Mouse (Mus musculus): ENCODE data around the gene Prox1.

The Prox1 gene

DNA sequence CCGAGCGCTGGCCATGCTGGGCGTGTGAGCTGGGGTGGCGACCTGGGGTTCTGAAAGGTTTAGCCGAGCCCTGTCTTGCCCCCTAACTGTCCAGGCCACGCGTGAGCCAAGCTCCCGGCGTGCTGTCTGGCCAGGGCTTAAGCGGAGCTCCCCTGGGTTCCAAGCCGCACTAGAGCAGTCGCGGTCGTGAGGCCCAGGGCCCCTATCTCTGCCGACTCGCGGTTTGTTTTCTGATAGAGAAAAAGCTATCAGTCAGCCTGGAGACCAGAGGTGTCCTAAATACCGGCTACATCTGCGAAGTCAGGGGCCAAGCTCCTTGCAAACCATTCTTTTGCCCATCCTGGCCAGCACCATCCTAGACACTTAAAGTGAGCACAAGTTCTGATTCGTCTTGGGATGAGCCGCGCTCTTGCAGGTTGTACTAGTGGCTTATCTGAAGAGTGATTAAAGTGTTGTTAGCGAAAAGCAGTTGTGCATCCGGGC lies 2.5 kb upstream of the Prox1 start:
- DNase-seq, result no peak

- DNase-seq, result no peak
These were observed 1.9 kb upstream of the Prox1 start for GRCm38 (mm10) chr1:190172311-190172978.

DNA sequence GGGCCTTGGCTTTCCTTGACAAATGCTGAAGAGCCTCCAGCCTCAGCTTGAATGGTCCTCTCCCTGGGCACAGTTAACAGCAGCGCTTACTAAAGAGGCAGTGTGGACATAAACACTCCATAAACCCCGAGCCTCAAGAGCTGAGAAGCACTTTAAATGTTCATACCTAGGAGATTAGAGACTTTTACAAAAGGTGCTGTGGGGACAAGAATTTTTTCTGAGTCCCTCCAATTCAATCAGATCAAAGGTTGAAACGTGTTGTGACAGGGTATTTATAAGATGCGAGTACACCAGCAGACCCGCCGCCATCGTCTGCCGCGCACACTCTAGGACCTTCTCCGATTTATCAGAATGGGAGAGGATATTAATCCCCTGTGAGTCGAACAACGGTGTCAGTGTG lies 1.2 kb upstream of the Prox1 start:
- no peak for DNase-seq

DNA sequence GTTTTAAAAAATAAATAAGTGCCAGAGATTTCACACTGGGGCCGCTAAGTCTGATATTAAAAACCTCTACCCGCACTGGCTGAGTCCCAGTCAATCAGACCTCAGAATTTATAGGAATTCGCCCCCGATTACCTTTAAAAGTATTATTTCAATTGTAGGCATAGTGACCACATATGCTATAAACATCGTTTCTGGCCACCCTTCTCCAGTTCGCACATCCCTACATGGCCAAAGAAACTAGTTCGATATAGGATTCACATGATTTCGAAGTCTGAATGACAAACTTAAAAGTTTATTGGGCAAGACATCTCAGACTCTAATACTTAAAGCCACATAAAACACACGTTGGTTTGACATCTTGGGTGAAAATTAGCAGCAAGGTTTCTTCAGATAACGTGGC lies 827 bp upstream of the Prox1 start:
- no peak for DNase-seq

DNA sequence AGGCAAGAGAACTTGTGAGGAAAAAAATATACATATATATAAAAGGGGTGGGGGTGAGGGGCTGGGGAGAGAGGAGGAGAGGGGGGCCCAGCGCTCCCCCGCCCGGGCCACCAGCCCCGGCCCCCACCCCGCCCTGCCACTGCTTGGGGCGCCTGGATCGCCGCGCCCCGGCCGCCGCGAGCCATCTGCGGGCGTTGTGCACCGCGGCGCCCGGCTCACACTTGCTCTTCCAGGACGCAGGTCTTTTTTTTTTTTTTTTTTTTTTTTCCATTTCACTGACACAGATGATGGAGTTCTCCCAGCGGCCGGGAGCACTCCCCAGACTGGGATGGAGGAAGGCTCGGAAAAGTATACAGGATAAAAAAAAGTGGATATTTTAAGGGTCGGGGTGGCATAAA lies 304 bp upstream of the Prox1 start:
- DNase-seq, result no peak

GRCm38 (mm10) chr1:190168761-190169671 lies 1.5 kb downstream of the Prox1 start:
- no peak for DNase-seq

DNA sequence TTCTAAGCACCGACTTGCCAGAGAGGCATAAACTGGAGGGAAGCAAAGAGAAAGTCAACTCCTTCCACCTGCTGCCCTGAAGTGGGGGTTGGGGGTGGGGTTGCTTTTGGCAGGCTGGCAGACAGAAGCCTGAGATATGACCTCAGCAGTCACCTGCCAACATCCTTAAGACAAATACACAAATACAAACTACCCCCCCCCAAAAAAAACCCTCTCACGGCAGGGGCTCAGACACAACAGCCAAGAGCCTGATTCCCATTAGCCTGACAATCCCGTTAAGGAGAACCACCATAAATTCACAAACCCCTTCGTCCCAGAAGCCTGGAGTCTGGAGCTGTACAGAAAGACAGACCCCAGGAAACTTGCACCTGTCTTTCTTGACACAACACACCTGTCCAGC lies 2.4 kb downstream of the Prox1 start:
- DNase-seq, result no peak

GRCm38 (mm10) chr1:190167609-190168008 lies 2.9 kb downstream of the Prox1 start:
- DNase-seq, result no peak

DNA sequence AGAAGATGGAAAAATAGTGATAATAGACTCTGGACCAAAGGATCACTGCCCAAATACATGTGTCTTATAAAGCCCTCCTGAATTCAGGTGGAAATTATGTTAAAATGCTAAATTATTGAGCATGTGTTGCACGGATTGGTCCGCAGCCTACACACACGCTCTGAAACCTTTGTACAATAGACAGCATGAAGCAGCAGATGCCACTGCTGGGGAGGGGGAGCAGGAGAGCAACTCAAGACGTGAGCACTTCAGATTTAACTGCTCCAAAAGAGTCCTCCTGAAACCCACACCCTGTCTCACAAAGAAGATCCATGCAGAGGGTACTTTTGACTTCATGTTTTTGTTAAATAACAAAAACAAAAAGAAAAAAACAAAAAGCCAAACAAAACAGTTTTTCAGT lies 5.0 kb downstream of the Prox1 start:
- no peak for DNase-seq

- DNase-seq, result no peak
These were observed 7.0 kb downstream of the Prox1 start for GRCm38 (mm10) chr1:190163471-190163870.

GRCm38 (mm10) chr1:190161708-190162465 lies 8.6 kb downstream of the Prox1 start:
- no peak for DNase-seq

GRCm38 (mm10) chr1:190161288-190161687 lies 9.2 kb downstream of the Prox1 start:
- DNase-seq, result no peak

DNA sequence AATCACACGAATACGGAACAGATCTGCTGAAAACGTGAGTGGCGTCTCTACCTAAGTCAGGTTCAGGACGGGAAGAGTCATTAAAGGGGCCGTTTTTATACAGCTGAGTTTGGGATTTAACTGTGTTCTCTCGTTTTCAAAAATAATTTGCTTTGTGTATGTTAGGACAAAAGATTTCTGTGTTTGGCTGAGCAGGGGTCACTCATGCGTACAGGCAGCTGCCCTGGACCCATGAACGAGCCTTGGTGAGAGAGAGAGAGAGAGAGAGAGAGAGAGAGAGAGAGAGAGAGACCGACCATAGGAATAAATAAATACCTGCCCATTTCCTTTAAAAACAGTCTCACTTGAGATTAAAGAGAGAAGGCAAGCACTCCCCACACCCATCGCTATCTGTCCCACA lies 11.1 kb downstream of the Prox1 start:
- DNase-seq, result no peak

DNA sequence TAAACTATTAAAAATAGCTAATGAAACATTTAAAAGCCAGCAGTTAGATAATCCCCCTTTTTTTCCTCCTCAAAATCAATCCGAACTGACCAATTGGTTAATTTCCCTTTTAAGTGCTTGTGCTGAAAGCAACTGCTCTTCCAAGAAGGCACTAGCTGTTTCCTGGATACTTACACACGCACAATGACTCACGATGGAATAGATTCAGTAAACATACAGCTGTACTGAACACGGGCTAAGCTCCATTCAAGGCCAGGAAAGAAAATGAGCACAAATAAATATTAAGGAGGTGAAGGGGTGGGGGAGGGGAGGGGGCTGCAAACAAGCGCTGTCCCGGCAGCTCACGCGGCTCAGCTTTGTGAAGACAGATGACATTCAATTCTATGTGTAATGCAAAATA lies 14.8 kb downstream of the Prox1 start:
- no peak for DNase-seq

- no peak for DNase-seq
These were observed 15.5 kb downstream of the Prox1 start for GRCm38 (mm10) chr1:190155021-190155420.

DNA sequence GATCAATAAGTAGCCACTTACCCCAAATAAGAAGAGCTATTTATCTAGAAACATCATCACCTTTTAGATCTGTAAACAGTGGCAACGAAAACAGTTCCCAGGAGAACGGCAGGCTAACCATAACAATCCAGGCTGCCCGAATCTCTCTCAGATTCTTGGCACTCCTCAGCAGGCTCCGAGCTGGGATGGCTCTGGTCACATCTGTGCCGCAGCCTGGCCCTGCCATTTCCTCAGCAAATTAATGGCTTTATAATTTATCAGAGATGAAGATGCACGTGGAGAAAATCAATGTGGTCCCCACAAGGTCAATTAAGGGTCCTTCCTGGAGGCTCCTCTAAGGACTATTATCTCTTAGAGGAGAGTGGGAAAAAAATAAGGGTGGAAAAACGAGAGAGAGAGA lies 16.2 kb downstream of the Prox1 start:
- DNase-seq, result no peak

DNA sequence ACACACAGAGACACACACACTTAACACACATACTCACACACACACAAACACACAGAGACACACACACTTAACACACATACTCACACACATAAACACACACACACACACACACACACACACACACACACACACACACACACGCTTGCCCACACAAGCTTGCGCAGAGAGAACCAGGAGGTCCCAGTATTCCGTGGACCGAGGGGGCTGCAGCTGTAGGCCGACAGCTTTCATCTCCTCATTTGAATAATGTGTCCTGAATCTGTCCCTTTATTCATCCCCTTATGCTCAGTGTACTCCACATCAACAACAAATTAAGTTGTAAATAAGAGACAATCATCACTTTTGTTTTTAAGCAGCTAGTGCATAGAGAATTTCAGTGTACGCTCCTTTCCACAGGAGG lies 17.9 kb downstream of the Prox1 start:
- no peak for DNase-seq

DNA sequence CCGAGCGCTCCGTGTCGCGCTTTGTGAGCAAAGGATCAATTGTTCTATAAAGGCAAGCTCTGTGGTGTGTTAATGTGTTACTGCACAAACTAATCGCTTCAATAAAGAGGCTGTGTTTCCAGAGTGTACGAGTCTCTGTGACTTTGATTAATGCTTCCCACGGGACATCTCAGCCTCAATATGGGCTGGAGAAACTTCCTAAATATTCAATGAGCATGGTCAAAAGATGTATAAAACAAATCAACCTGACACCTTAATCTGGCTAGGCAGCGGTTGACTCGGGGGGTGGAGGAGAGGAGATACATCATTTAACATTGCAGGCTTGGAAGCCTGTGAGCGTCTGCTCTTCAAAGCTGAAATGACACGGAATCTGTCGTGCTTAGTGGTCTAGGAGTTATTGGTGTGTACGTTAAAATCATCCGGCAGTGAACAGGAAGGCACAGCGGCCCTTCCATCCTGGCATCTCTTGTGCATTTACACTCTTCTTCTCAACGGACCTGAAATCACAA lies 21.2 kb downstream of the Prox1 start:
- no peak for DNase-seq

DNA sequence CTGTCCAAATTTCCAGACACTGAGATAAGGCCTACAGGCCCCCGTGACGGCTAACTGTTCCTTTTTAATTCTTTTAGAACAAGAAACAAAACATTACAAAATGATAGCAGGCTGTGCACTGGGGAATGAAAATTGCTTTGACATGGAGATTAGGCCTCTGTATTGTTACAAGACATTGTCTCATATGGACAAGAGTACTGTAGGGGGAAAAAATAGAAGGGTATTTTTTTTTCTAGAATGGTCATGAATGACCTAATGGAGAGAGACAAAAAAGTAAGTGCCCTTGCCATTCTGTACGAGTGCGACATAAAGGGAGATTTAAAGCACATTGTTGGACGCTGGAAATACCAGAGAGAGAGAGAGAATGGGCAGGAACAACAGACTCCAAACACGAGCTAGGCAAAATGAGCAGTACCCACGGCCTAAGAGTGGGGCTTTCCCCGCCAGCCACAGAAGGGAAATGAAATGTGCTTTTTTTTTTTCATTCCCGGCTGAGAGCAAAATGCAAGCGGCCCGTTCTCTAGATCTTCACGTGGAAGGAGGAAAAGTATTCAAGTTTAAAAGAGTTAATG lies 21.8 kb downstream of the Prox1 start:
- DNase-seq, result no peak

- DNase-seq, result no peak
These were observed 22.7 kb downstream of the Prox1 start for GRCm38 (mm10) chr1:190147816-190148215.

- no peak for DNase-seq
These were observed 26.1 kb downstream of the Prox1 start for GRCm38 (mm10) chr1:190144416-190144815.

DNA sequence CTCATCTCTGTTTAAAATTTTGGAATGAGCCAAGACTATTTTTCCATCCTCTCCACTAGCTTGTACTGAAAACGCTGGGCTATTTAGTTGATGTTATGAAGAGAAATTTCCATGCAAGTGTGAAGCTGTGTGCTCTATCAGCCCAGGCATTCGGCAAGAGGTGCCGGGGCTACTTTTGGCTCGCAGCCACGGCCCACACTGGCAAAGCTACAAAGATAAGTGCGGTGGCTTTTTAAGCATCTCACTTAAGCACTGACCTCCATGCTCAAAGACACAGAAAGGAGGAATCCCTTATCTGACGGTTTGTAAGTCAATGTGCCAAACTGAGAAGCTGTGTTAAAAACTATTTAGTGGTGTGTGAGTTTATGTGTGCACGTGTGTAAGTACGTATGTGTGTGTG lies 26.9 kb downstream of the Prox1 start:
- DNase-seq, result no peak

- DNase-seq, result no peak
These were observed 27.9 kb downstream of the Prox1 start for GRCm38 (mm10) chr1:190142584-190142983.

Measured in kidney, adult 11 months (tissue).